Mouse (Mus musculus) G1E (cell line): ENCODE data around the gene Lifr. TPM values are rescaled to one million over a fixed set of nuclear protein-coding genes. Genes with fewer than 3 reads are reported as not detected.

ENCODE experiments used
- ATAC-seq: 2 replicates; pipeline ENCODE4 v1.8.0; 2016; ENCODE audit warnings: mild to moderate bottlenecking; ENCODE audit not compliant: insufficient number of reproducible peaks, poor library complexity, low FRiP score, severe bottlenecking; ENCODE audit errors: extremely low read depth
- DNase-seq: peaks from one replicate; pipeline ENCODE4 v3.0.0; 2012; ENCODE audit warnings: low spot score
- H3K27me3 ChIP-seq: 2 replicates; pipeline ENCODE4 v1.6.1; 2012; ENCODE audit warnings: mild to moderate bottlenecking, low read length, inconsistent platforms; ENCODE audit not compliant: insufficient read depth
- H3K36me3 ChIP-seq: replicated peaks from 2 replicates; pipeline ENCODE3; 2012; ENCODE audit warnings: mild to moderate bottlenecking, inconsistent platforms
- H3K4me1 ChIP-seq: 2 replicates; pipeline ENCODE4 v1.6.1; 2012; ENCODE audit warnings: low read depth, low read length, inconsistent platforms, mixed read lengths; ENCODE audit not compliant: insufficient read depth
- H3K4me3 ChIP-seq: 2 replicates; pipeline ENCODE4 v1.5.1; 2012; ENCODE audit warnings: low read depth, mild to moderate bottlenecking, inconsistent platforms, low read length, moderate library complexity, mixed read lengths
- H3K9me3 ChIP-seq: replicated peaks from 2 replicates; pipeline ENCODE4 v1.6.1; 2012; ENCODE audit warnings: inconsistent platforms
- CTCF ChIP-seq: IDR thresholded peaks from 2 replicates; pipeline ENCODE4 v1.5.1; 2012; ENCODE audit warnings: low read depth, low read length, inconsistent platforms, mixed read lengths
- GATA1 ChIP-seq: IDR thresholded peaks from 2 replicates; pipeline ENCODE4 v1.6.1; 2012; ENCODE audit warnings: borderline replicate concordance, low read length, inconsistent platforms, mixed read lengths
- GATA2 ChIP-seq: IDR thresholded peaks from 2 replicates; pipeline ENCODE4 v1.6.1; 2012; ENCODE audit warnings: low read depth, low read length, inconsistent platforms, borderline replicate concordance
- POLR2AphosphoS5 ChIP-seq: IDR thresholded peaks from 2 replicates; pipeline ENCODE4 v1.6.1; 2012; ENCODE audit warnings: low read depth, low read length, inconsistent platforms; ENCODE audit not compliant: insufficient replicate concordance
- TAL1 ChIP-seq: conservative IDR thresholded peaks from 2 replicates; pipeline ENCODE4 v1.6.1; 2012; ENCODE audit warnings: low read depth, low read length, inconsistent platforms, mixed read lengths
- polyA plus RNA-seq: library from polyadenylated mRNA; stranded (reverse); fragments of >175 nt; gene quantifications from 2 replicates; pipeline ENCODE4 v1.2.3, GENCODE M21; 2012
- total RNA-seq, 2 experiments: library from RNA; stranded (forward) in 1 of 2; stranded (reverse) in 1 of 2; fragments of 200-1000 nt in 1 of 2; fragments of >200 nt in 1 of 2; fragmentation: Nextera tagmentation in 1 of 2; gene quantifications; 2 replicates each; pipeline ENCODE4 v1.2.3; 2014 to 2017

Gene Lifr
- total and polyA plus RNA-seq, 3 experiments: 0.11 TPM; not detected in 2

GRCm38 (mm10) chr15:7052117-7052516, 38.3 kb upstream of the Lifr start:
- no peak for ATAC-seq
- DNase-seq: no peak
- TF ChIP-seq POLR2AphosphoS5 (no peak), CTCF (no peak), TAL1 (no peak), GATA1 (no peak), GATA2 (no peak)
- Histone ChIP-seq H3K9me3 (no peaks in the 10 kb centered on the region), H3K36me3 (no peaks in the 10 kb centered on the region), H3K27me3 (no peaks in the 10 kb centered on the region), H3K4me3 (no peak overlapping the region), H3K4me1 (no peaks in the 10 kb centered on the region)

- ATAC-seq: no peak
- DNase-seq: no peak
- Histone ChIP-seq H3K36me3 (no peaks in the 10 kb centered on the region), H3K27me3 (no peaks in the 10 kb centered on the region), H3K9me3 (no peaks in the 10 kb centered on the region), H3K4me3 (no peak overlapping the region), H3K4me1 (no peaks in the 10 kb centered on the region)
- TF ChIP-seq POLR2AphosphoS5 (no peak), GATA1 (no peak), TAL1 (no peak), GATA2 (no peak), CTCF (no peak)
Observed at GRCm38 (mm10) chr15:7056851-7057250, 33.6 kb upstream of the Lifr start.

- Histone ChIP-seq H3K9me3 (no peaks in the 10 kb centered on the region), H3K4me3 (no peak overlapping the region), H3K36me3 (no peaks in the 10 kb centered on the region), H3K4me1 (no peaks in the 10 kb centered on the region), H3K27me3 (peaks cover 7% of the 10 kb centered on the region; the same call in 1 of the 2 replicates)
- no peak for DNase-seq
- no peak for ATAC-seq
- no peak for TF ChIP-seq TAL1
- no peak for TF ChIP-seq GATA1
- TF ChIP-seq CTCF: no peak
- no peak for TF ChIP-seq GATA2
- TF ChIP-seq POLR2AphosphoS5: no peak
Observed at GRCm38 (mm10) chr15:7060522-7060921, 29.9 kb upstream of the Lifr start.

- TF ChIP-seq GATA1 (no peak), TAL1 (no peak), CTCF (no peak), POLR2AphosphoS5 (no peak), GATA2 (no peak)
- no peaks in the 10 kb centered on the region for H3K4me1 ChIP-seq
- H3K27me3 ChIP-seq: peaks cover 7% of the 10 kb centered on the region; the same call in 1 of the 2 replicates
- H3K9me3 ChIP-seq: no peaks in the 10 kb centered on the region
- H3K4me3 ChIP-seq: no peak overlapping the region
- ATAC-seq: no peak
- no peak for DNase-seq
- no peaks in the 10 kb centered on the region for H3K36me3 ChIP-seq
Observed at GRCm38 (mm10) chr15:7061995-7062697, 28.3 kb upstream of the Lifr start.

- no peak overlapping the region for H3K4me3 ChIP-seq
- DNase-seq: no peak
- no peaks in the 10 kb centered on the region for H3K36me3 ChIP-seq
- TF ChIP-seq POLR2AphosphoS5: no peak
- no peak for TF ChIP-seq TAL1
- no peak for TF ChIP-seq CTCF
- TF ChIP-seq GATA2: no peak
- no peak for TF ChIP-seq GATA1
- H3K9me3 ChIP-seq: no peaks in the 10 kb centered on the region
- H3K4me1 ChIP-seq: no peaks in the 10 kb centered on the region
- H3K27me3 ChIP-seq: peaks cover 7% of the 10 kb centered on the region; the same call in 1 of the 2 replicates
- ATAC-seq: no peak
Observed at GRCm38 (mm10) chr15:7062698-7063009, 27.8 kb upstream of the Lifr start.

- Histone ChIP-seq H3K36me3 (no peaks in the 10 kb centered on the region), H3K4me1 (no peaks in the 10 kb centered on the region), H3K9me3 (no peaks in the 10 kb centered on the region), H3K27me3 (peaks cover 7% of the 10 kb centered on the region; the same call in 1 of the 2 replicates), H3K4me3 (no peak overlapping the region)
- no peak for ATAC-seq
- TF ChIP-seq GATA1: no peak
- DNase-seq: no peak
Observed at GRCm38 (mm10) chr15:7063521-7064240, 26.7 kb upstream of the Lifr start.
